Mouse (Mus musculus) left cerebral cortex, postnatal 14 days (tissue): ENCODE data around the gene D430041D05Rik. TPM values are rescaled to one million over a fixed set of nuclear protein-coding genes. Genes with fewer than 3 reads are reported as not detected.

Source experiments
- DNase-seq, 2 experiments: peaks; one replicate each; pipeline ENCODE4 v3.0.0; 2021 to 2022; ENCODE audit warnings: low spot score in 2 of 2, mixed read lengths in 1 of 2
- intact Hi-C: fragments of 180-260 bp; cut with DNase I; formaldehyde crosslinking; loops from one replicate; pipeline ENCODE4 v1.15.1; 2025
- long read RNA-seq, 2 experiments: library from polyadenylated mRNA; stranded (forward); transcript quantifications; one replicate each; pipeline ENCODE4 v2.0.0; 2021
- total RNA-seq, 2 experiments: library from RNA; stranded (reverse); gene quantifications; 2 replicates each; pipeline ENCODE4 v1.2.3; 2021

Gene D430041D05Rik
- 100 to 1,000 TPM; 115 to 126 TPM for total RNA-seq
- long read RNA-seq, experiment 1, full-length matches to known transcripts = 3 of 46 reads
- long read RNA-seq, experiment 1, partial matches to known transcripts = 40 of 46 reads
- long read RNA-seq, experiment 1, other reads (novel, unspliced or antisense) = 3 of 46 reads
- long read RNA-seq, experiment 2, full-length matches to known transcripts = 2 of 31 reads
- long read RNA-seq, experiment 2, partial matches to known transcripts = 7 of 31 reads
- long read RNA-seq, experiment 2, other reads (novel, unspliced or antisense) = 22 of 31 reads

- intact Hi-C loops = loop anchor here (2.0 kb wide), 1 partner anchor 76 kb away; no protein-coding TSS in a partner anchor
- DNase-seq = no peak
Observed at GRCm38 (mm10) chr2:104410963-104411545, at the start of gene D430041D05Rik. TSS of gene D430041D05Rik (minus strand) at chr2:104411013.

DNA sequence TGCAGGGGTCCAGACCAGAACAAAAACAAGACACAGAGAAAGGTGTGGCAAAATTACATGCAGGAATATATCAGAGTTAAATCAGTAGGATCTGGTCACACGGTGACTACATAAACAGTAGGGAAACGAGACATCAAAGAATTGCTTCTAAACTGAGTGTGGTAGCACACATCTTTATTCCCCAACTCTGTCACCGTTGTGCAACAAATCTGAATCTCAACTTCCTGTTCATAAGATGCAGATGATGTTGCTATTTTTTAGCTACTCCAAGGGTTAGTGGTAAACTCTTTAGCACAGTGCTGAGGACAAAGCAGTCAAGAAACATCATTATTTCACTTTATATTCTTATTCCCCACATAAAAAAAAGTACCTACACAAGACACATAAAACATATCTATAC is 49.2 kb upstream of the D430041D05Rik start:
- intact Hi-C loops = no loop called here
- DNase-seq = no peak

DNA sequence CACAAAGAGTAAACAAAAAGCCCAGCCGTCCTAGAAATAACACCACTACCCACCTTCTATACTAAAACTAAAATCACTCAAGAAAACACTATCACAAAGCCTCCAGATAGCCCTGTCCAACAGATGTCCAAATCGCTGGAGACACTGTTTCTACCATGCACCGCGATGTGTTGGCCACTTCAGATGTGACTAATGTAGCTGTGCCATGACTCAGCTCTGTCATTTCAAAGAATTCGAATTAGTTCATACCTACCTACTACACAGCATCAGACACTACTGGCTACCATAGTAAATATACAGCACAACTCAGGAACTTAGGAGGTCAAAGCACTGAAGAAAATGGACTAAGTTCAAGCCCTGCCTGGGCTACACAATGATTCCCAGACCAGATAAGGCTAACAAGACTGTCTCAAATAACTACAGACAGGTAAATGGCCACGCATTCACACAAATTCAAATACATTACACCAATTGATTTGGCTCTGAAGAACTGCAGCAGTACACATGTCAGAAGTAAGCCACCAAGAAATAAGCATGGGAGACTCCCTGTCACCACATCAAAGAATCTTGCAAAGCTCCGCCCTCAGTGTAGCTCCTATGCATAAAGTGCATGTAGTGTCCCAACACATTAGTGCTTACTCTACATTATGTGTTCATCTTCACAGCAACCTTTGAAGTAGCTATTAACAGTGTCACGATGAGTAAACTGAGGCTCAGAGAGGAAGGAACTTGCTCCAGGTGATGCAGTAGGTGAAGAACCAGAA is 47.9 kb upstream of the D430041D05Rik start:
- intact Hi-C loops = no loop called here
- no peak for DNase-seq

DNA sequence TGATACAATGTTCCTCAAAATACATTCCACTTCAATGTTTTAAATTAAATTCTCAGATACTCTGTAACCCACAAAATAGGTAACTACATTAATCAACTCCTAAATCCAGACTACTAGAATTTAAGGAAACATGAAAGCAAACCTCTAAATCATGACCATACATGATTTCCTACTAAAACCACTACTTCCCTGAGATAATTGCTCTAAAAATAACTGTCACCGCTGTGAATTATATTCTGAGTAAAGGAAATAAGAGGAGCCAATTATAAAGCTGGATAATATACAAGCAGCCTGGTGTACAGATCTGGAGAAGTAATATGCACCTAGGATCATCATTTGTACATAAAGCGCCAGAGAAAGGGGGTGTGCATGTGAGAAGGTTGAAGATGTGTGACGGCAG is 46.3 kb upstream of the D430041D05Rik start:
- DNase-seq = no peak
- intact Hi-C loops = no loop called here

GRCm38 (mm10) chr2:104450685-104451084 is 39.9 kb upstream of the D430041D05Rik start:
- no peak for DNase-seq
- intact Hi-C loops = no loop called here

DNA sequence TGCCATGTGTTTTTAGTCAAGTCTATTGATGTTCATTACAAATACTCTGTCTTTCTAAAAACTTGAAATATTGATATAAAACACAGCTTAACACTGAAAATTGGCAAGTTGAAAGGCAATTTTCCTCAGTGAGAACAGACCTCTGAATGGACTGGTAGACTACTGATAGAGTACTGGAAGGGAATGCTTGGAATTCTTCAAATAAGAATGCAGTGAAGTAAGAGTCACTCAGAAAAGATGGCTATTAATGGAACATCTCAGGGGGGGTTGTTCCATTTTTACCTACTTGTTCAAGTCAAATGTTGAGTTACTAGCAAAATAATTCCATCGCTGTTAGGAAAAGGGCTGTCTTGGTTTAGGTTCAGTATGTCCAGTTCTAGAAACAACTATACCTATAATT is 38.4 kb upstream of the D430041D05Rik start:
- no peak for DNase-seq

GRCm38 (mm10) chr2:104448201-104448600 is 37.4 kb upstream of the D430041D05Rik start:
- intact Hi-C loops = loop anchor here (5.0 to 10.0 kb wide), 2 partner anchors 44 to 327 kb away; partner anchors contain the start of gene Hipk3
- DNase-seq = no peak

More for the DNA sequence above, 38.4 kb upstream of the D430041D05Rik start:
- intact Hi-C loops = loop anchor here (5.0 to 10.0 kb wide), 2 partner anchors 43 to 326 kb away; partner anchors contain the start of gene Hipk3

DNA sequence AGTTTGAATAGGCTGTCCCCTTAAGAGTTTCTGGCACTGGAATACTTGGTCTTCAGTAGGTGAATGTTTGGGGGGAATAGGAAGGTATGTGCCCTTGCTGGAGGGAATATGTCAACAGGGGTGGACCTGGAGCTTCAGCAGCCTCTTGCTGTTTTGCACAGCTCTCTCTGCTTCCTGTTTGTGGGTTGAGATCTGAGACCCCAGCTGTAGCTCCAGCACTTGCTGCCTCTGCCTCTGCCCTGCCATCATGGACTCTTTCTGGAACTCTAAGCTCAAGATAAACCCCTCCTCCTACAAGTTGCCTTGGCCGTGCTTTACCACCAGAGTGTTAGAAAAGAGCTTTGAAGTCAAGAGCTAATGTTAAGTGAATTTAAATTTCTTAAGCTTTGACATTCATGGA is 35.2 kb upstream of the D430041D05Rik start:
- no peak for DNase-seq
- intact Hi-C loops = loop anchor here (5.0 to 10.0 kb wide), 2 partner anchors 46 to 329 kb away; partner anchors contain the start of gene Hipk3

DNA sequence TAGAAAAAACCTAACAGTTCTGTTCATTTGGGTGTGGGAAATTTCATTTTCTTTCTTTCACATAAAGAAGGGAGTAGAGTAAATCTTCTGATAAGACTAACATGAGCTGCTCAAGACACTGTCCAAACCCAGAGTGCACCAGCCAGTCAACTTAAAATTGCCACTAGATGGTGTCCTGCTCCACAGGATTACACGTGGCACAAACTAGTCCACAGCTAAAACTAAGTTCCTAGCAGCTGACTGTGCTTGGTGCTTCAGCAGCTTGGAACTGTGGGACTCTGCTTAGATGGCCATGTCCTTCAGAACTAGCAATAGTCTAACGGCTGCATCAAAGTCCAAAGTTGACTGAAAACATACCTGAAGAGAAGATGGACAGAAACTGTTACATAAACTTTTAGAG is 34.0 kb upstream of the D430041D05Rik start:
- peak; percentile 70 to 76 for DNase-seq
- intact Hi-C loops = loop anchor here (5.0 to 10.0 kb wide), 3 partner anchors 48 to 330 kb away; partner anchors contain the start of gene Hipk3

GRCm38 (mm10) chr2:104442341-104442740 is 31.5 kb upstream of the D430041D05Rik start:
- no peak for DNase-seq
- intact Hi-C loops = loop anchor here (5.0 to 10.0 kb wide), 2 partner anchors 145 to 332 kb away; no protein-coding TSS in a partner anchor

GRCm38 (mm10) chr2:104436226-104436625 is 25.4 kb upstream of the D430041D05Rik start:
- intact Hi-C loops = no loop called here
- DNase-seq = no peak

GRCm38 (mm10) chr2:104431067-104431466 is 20.3 kb upstream of the D430041D05Rik start:
- intact Hi-C loops = no loop called here
- no peak for DNase-seq

DNA sequence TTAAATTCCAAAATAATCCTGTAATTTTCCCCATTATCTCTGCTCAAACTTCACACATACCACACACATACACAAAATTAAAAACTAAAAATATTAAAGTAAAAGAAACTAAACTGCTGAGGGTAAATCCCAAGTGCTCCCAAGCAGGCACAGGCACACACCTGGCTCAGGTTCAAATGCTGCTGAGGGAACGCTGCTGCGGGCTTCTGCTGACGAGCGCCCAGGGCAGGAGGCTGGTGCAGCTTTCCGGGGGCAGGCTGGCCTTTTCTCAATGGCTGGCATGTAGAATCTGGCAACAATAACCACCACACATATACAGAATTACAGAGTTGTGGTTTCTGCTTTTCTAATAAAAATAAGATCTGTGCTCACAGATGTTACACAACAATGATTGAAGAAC is 19.8 kb upstream of the D430041D05Rik start:
- intact Hi-C loops = no loop called here
- no peak for DNase-seq

DNA sequence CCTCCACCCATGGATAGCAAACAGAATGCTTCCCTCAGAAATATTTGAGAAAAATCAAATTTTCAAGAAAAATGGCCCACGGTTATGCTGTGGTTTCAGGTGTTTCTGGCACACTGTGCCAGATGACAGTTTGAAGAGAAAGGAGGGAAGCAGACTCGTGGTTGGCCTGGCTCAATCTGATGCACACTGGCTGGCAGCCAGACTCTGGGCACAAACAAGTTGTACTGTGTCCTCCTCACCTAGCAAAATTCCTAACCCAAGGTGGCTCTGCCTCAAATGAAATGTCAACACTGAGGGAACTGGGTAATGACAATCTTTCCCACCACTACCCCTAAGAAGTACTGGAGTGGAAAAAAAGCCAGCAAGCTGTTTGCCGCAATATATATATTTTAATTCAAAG is 15.3 kb upstream of the D430041D05Rik start:
- DNase-seq = no peak
- intact Hi-C loops = loop anchor here (10.0 kb wide), 1 partner anchor 391 kb away; no protein-coding TSS in a partner anchor

GRCm38 (mm10) chr2:104422230-104422629 is 11.4 kb upstream of the D430041D05Rik start:
- intact Hi-C loops = loop anchor here (1.0 to 10.0 kb wide), 2 partner anchors 287 to 387 kb away; no protein-coding TSS in a partner anchor
- DNase-seq = peak in 1 of 2 experiments; percentile 42

DNA sequence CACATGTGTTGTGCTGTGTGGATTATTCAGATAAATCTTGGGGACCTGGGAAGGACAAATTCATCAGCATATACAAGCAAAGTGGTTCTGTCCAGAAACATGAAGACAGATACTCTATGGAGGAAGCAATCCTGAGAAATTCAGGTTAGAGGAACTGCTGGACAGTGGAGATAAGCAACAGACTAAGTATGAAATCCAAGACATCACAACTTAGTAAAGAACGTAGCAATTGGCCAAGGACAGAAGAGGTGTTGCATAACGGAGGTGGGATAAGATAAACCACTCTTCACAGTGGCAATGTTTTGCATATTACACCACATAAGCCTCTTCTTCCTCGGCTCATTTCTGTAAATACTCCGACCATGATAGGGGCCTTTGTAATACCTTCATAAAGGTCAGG is 10.0 kb upstream of the D430041D05Rik start:
- intact Hi-C loops = loop anchor here (10.0 kb wide), 1 partner anchor 386 kb away; no protein-coding TSS in a partner anchor
- no peak for DNase-seq

- no peak for DNase-seq
- intact Hi-C loops = loop anchor here (10.0 kb wide), 1 partner anchor 385 kb away; no protein-coding TSS in a partner anchor
Observed at GRCm38 (mm10) chr2:104419999-104420398, 9.2 kb upstream of the D430041D05Rik start.

GRCm38 (mm10) chr2:104419411-104419810 is 8.6 kb upstream of the D430041D05Rik start:
- intact Hi-C loops = no loop called here
- DNase-seq = no peak

GRCm38 (mm10) chr2:104413011-104413410 is 2.2 kb upstream of the D430041D05Rik start:
- intact Hi-C loops = no loop called here

GRCm38 (mm10) chr2:104412496-104412895 is 1.7 kb upstream of the D430041D05Rik start:
- intact Hi-C loops = no loop called here
- DNase-seq = no peak

More at GRCm38 (mm10) chr2:104413011-104413410, 2.2 kb upstream of the D430041D05Rik start:
- no peak for DNase-seq
